12 mouse cellular contexts compared by ENCODE assay signal in the genomic region with DNA sequence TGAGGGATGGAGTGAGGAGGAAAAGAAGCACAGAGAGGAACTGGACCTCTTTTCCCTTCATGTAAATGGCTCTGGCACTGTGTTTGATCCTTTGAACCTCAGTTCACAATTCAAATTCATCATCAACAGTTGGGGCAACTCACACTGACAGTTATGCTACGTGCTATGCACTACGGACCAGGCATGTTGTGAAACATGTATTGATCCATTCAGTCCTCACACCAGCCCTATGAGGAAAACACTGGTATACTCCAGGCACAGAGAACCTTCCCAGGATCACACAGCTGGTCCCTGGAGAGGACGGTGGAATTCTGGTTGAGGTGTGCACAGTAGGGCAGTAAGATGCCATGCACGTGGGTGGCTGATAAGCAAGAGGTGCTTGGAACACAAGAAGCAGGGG.
DNase-seq lines count a peak whose midpoint lies in the region; ATAC-seq and TF ChIP-seq lines count a peak whose summit lies in the region.
"Had no signal": no experiment of that assay in that cellular context is flagged by ENCODE, and none has a peak within 500 bp of the region (broad histone marks: within the 10 kb centered on the region; RNA-seq: fewer than 3 reads in every experiment).

No protein-coding gene starts in this region.

- H3K9me3 ChIP-seq in liver, embryonic 15.5 days (replicated peaks), result no peaks in the 10 kb centered on the region
- no peaks in the 10 kb centered on the region for H3K9me3 ChIP-seq in forebrain, embryonic 10.5 days
- H3K9me3 ChIP-seq: hindbrain, embryonic 10.5 days; hindbrain, embryonic 13.5 days had no signal

- in situ Hi-C loops in Patski (cut with MboI; ENCODE audit: low pct_unique_long_range_greater_than_20kb), result loop anchor here (25.0 kb wide), 1 partner anchor 297 kb away; no protein-coding TSS in a partner anchor

- TF ChIP-seq CTCF in gastrocnemius, adult 2 months (IDR thresholded peaks at IDR 0.05), result no peak
- TF ChIP-seq CTCF in Patski (IDR thresholded peaks at IDR 0.05), result no peak

- intact Hi-C loops in gastrocnemius, adult 2 months (cut with DNase I), result loop anchor here (5.0 kb wide), 3 partner anchors 57 to 517 kb away; no protein-coding TSS in a partner anchor

- no peaks in the 10 kb centered on the region for H3K36me3 ChIP-seq in liver, embryonic 15.5 days (replicated peaks)
- no peaks in the 10 kb centered on the region for H3K36me3 ChIP-seq in forebrain, embryonic 10.5 days (replicated peaks)
- H3K36me3 ChIP-seq: hindbrain, embryonic 10.5 days; hindbrain, embryonic 13.5 days had no signal

- H3K27ac ChIP-seq in gastrocnemius, adult 2 months, result peak overlapping the region; percentile 50
- H3K27ac ChIP-seq in liver, embryonic 15.5 days (replicated peaks), result no peak overlapping the region
- no peak overlapping the region for H3K27ac ChIP-seq in forebrain, embryonic 10.5 days
- H3K27ac ChIP-seq: hindbrain, embryonic 10.5 days; hindbrain, embryonic 13.5 days had no signal

- no peaks in the 10 kb centered on the region for H3K27me3 ChIP-seq in liver, embryonic 15.5 days
- no peaks in the 10 kb centered on the region for H3K27me3 ChIP-seq in Patski
- no peaks in the 10 kb centered on the region for H3K27me3 ChIP-seq in forebrain, embryonic 10.5 days (ENCODE audit: poor library complexity, severe bottlenecking)

- no peak for DNase-seq in gastrocnemius, adult 2 months
- no peak for DNase-seq in gastrocnemius, postnatal 10 days
- DNase-seq in liver (no peak), Patski (ENCODE audit: low read depth, low spot score) (no peak)
- DNase-seq in forebrain, embryonic 10.5 days (ENCODE audit: extremely low spot score, low spot score), result no peak
- DNase-seq: forebrain, postnatal 0 days; gastrocnemius, postnatal 36 days had no signal

- H3K9ac ChIP-seq in liver, embryonic 15.5 days, result no peak overlapping the region
- H3K9ac ChIP-seq: forebrain, postnatal 0 days; hindbrain, embryonic 13.5 days had no signal

- POLR2A ChIA-PET in Patski (lab: Charles Lee), result interaction anchor here (1.1 to 2.0 kb wide), 3 partner anchors 128 to 224 kb away, joined by 3 to 5 read pairs (median 4); no protein-coding TSS in a partner anchor

- peaks cover 4% of the 10 kb centered on the region; the same call in 1 of the 2 replicates for H3K4me1 ChIP-seq in liver, embryonic 15.5 days (replicated peaks)
- peaks cover 5% of the 10 kb centered on the region; the same call in 1 of the 2 replicates for H3K4me1 ChIP-seq in forebrain, embryonic 10.5 days
- H3K4me1 ChIP-seq: hindbrain, embryonic 13.5 days had no signal

- 56% methylated on average over 4 of the region's 4 CpGs for WGBS in liver, embryonic 15.5 days (ENCODE audit: insufficient replicate concordance)
- 88% methylated on average over 4 of the region's 4 CpGs for WGBS in forebrain, embryonic 10.5 days

- peak; percentile 66 for ATAC-seq in liver, embryonic 15.5 days (ENCODE audit: insufficient read depth)
- ATAC-seq in Patski, result peak; percentile 6
- ATAC-seq: forebrain, embryonic 14.5 days; forebrain, postnatal 0 days had no signal

- CTCF ChIA-PET in Patski (lab: Charles Lee), result interaction anchor here (0.6 to 2.8 kb wide), 34 partner anchors 8 to 515 kb away, joined by 3 to 15 read pairs (median 5); no protein-coding TSS in a partner anchor

- no peak overlapping the region for H3K4me2 ChIP-seq in liver, embryonic 15.5 days
- H3K4me2 ChIP-seq: heart, embryonic 11.5 days; hindbrain, embryonic 13.5 days had no signal

- no peak overlapping the region for H3K4me3 ChIP-seq in gastrocnemius, adult 2 months
- H3K4me3 ChIP-seq in liver, embryonic 15.5 days (replicated peaks), result no peak overlapping the region
- no peak overlapping the region for H3K4me3 ChIP-seq in forebrain, embryonic 10.5 days
- H3K4me3 ChIP-seq: hindbrain, embryonic 10.5 days; hindbrain, embryonic 13.5 days had no signal
